Mouse (Mus musculus): ENCODE measurements around the gene Ehf. TPM values are rescaled to one million over a fixed set of nuclear protein-coding genes. Genes with fewer than 3 reads are reported as not detected.
A peak's percentile ranks its signal among the peaks of the same experiment; 100 is the strongest.

Ehf gene
- total RNA-seq, 2 experiments from 2014 or later = 0.36 to 0.48 TPM

GRCm38 (mm10) chr2:103294526-103294925 is 8.6 kb downstream of the Ehf start:
- no peak for DNase-seq

DNA sequence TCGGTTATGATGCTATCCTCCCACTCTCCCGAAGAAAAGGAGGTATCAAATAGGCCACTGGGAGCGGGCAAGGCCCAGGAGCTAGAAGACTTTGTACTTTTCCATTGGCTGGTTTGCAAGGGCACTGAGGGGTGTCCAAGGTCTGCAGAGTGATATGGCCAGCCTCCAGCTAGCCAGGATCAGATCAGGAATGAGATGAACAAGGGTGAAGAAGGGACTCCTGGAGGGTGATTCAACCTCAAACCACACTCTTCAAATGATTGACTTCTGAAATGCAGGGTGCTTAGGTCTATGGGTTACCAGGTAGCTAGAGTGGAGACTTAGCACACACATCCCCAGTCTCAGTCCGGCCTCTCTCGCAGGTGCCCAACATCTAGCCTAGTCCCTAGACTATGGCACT is 9.3 kb downstream of the Ehf start:
- peak; percentile 64 for DNase-seq

DNA sequence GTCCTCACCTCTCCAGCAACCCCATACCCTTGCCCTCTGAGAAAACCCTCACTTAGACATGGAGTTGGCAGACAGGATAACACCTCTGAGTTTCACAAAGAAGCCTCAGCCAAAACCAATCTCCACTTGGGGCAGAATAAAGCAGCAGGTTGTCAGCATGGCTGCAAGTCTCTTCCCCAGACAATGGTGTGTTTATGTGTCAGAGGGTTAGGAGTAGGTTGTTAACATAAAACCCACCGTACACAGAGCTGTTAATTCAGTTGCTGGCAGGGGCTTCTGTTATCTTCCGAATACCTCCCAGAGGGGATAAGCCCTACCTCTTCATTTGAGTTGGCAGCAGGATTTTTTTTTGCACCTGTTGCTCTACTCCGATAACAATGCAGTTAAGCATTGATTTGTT is 9.9 kb downstream of the Ehf start:
- no peak for DNase-seq

- no peak for DNase-seq
These were observed 12.3 kb downstream of the Ehf start for GRCm38 (mm10) chr2:103290705-103291269.

- DNase-seq = peak; percentile 55
These were observed 12.9 kb downstream of the Ehf start for GRCm38 (mm10) chr2:103290167-103290566.

DNA sequence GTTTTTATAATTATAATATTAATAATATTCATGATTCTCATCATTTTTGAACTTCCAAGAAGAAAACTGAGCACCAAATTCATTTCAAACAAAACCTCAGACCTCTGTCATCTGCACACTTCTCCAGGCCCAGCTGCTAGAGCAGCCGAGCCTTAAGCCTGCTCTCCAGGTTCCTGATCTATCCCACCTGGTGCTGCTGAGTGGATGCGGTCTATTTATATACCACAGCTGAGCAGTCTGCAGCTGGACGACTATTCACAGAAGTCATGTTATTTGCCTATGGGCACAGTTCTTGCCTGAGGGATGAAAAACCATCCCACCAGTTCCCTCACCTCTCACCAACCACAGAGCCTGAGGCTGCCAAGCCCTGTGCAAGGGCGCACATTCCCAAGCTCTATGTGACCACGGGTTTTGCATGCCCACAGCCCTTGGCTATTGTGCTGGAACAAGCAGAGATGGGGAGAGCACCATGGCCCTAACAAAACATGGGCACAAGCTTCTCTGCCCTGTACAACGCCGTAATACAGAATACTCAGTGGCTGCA is 13.6 kb downstream of the Ehf start:
- no peak for DNase-seq

DNA sequence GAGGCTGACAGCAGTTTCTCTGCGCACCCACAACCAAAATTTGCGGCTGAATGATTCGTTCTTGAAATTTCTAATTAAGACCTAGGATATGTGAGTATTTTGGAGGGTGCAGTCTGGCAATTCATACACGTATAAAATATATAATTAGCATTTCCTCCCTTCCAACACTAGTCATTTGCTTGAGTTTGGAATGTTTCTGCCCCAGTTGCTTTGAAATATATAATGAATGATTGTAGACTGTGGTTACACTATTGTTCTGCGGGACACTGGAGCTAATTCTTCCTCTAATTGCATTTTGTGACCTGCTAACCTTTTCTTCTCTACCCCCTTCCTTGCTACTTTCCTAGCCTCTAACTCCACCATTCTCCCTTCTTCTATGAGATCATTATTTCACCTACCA is 15.4 kb downstream of the Ehf start:
- DNase-seq = no peak

DNA sequence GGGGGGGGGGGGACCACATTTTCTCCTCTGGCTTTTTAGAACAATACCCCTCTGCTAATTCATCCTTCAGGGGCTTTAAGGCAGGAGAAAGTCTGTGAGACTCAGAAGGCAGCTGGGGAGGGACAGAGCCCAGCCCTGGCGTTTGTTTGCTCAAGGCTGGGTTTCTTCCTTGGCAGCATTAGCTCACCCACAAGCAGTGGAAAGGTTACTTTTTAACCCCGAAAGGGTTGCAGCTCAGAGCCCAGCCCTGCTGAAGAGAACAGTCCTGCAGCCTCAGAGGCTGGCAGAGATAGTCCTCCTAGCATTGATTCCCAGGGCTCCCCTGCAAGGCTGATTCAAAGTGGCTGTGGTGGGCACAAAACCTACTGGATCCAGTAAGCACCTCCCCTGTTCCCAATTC is 17.5 kb downstream of the Ehf start:
- peak; percentile 49 for DNase-seq

- peak; percentile 18 for DNase-seq
These were observed 19.3 kb downstream of the Ehf start for GRCm38 (mm10) chr2:103283730-103284129.

- DNase-seq = no peak
These were observed 20.8 kb downstream of the Ehf start for GRCm38 (mm10) chr2:103282184-103282750.

DNA sequence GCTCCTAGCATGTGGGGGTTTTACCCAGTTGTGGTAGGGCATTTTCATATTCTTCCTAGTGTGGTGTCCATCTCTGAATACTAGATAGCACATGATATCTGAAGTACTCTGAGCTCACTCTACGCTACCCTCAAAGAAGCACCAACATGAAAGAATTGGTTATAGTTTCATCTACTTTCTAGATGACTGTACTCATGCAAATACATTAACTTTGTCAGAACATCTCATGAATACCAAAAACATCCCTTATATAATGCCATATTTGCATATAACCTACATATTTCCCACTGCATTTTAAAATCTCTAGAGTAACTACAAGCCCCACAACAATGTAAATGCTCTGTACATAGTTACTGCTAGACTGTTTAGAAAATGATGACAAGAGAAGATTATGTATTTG is 23.2 kb downstream of the Ehf start:
- no peak for DNase-seq

GRCm38 (mm10) chr2:103278476-103278875 is 24.6 kb downstream of the Ehf start:
- DNase-seq = no peak

DNA sequence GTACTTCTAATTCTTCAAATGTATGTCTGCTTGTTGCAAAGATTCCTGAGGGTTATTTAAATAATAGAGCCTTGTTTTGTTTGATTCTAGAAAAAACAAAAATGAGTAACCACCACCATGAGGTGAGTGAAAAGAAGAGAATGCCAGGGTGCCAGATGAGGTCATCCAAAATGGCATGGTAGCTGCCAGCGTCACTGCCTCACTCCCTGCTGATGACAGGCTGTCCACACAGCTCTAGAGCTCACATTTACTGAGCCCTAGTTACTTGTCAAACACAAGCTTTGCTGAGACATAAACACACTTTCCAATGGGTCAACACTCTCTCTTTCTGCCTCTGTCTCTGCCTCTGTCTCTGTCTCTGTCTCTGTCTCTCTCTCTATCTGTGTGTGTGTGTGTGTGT is 25.3 kb downstream of the Ehf start:
- DNase-seq = no peak

DNA sequence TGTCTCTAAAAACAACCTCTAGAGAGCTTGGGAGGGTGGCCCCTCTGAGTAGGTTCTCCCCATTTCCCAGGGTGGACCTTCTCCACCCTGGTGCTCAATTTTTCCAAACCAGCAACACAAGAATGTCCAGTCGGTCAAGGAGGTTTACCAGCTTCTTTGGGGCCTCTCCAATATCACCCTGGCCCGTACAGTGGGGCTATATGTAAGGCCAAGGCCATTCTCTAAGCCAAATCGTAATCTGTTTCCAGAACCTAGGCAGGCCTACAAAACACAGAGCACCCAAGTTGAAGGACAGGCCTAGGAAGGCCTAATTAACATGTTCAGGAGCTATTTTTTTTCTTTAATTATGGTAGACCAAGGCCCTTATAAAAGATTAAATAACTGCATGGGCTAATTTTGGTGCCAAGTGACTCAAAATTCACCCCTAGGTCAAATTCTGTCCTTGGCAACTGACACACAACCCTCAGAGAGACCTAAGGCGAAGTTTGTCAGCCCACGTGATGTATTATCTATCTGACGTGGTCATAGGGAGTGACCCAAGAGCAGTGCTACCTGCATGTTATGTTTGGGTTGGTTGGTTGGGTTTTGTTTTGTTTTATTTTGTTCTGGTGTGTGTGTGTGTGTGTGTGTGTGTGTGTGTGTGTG is 27.6 kb downstream of the Ehf start:
- DNase-seq = no peak

- DNase-seq = no peak
These were observed 28.3 kb downstream of the Ehf start for GRCm38 (mm10) chr2:103274803-103275202.

- no peak for DNase-seq
These were observed 28.8 kb downstream of the Ehf start for GRCm38 (mm10) chr2:103274270-103274669.

- DNase-seq = no peak
These were observed 31.6 kb downstream of the Ehf start for GRCm38 (mm10) chr2:103271481-103271880.

GRCm38 (mm10) chr2:103270556-103271160 is 32.4 kb downstream of the Ehf start:
- DNase-seq = no peak

GRCm38 (mm10) chr2:103239086-103239485 is 64.0 kb downstream of the Ehf start:
- peak; percentile 6 for DNase-seq

DNA sequence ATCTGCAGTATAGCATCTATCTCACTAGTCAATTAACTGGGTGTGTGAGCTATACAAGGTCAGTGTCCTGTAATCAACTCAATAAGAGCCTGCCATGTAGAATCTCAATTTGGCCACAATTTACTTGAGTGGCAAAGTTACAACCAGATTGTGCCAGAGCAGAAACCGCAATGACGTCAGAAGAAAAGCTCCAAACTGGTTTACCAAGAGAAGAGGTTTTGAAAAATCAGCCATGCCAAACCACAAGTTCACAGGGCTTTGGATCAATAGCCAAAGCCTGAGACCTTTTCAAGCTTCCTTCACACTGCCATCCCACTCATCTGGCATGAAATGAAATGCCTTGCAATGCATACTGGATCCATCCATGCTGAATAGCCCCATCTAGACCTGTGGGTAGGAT is 76.3 kb downstream of the Ehf start:
- no peak for DNase-seq

DNA sequence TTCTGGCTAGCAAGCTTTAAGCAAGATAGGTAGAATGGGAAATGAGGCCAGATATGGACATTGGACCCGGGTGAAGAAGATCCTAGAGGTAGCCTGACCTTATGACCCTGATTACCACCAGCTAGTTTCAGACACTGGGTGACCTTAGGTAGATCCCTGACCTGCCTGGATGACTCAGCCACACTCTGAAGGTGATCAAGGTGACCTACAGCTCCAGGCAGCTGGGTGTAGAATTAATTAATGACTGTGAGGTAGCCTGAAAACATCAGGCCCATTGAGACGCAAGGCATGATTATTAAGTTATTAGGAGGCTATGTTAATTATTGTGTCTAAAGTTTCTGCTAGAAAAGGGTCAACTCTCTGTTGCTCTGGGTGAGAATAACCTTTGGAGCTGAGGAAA is 82.2 kb downstream of the Ehf start:
- no peak for DNase-seq

GRCm38 (mm10) chr2:103218323-103218722 is 84.8 kb downstream of the Ehf start:
- no peak for DNase-seq

DNA sequence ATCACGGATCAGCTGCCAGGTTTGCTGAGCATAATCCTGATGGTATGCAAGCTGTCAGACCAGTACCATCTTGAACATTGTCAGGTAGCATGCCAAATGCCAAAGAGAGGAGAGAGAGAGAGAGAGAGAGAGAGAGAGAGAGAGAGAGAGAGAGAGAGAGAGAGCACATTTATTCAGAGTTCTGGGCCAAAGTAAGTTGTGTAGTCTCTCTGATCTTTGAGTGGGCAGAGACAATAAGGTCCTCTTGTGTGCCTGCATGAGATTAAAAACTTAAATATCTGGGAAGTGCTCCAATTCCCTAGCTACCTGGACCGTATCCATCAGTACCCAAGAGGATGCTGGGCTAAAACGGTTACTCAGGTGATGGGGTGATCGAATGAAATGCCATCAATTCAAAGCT is 87.3 kb downstream of the Ehf start:
- no peak for DNase-seq
